Mouse (Mus musculus): ENCODE measurements around the gene Ccdc194. TPM values are rescaled to one million over a fixed set of nuclear protein-coding genes. Genes with fewer than 3 reads are reported as not detected.

Ccdc194 gene
- polyA plus RNA-seq (2017; shearing (Covaris generic)): not detected

DNA sequence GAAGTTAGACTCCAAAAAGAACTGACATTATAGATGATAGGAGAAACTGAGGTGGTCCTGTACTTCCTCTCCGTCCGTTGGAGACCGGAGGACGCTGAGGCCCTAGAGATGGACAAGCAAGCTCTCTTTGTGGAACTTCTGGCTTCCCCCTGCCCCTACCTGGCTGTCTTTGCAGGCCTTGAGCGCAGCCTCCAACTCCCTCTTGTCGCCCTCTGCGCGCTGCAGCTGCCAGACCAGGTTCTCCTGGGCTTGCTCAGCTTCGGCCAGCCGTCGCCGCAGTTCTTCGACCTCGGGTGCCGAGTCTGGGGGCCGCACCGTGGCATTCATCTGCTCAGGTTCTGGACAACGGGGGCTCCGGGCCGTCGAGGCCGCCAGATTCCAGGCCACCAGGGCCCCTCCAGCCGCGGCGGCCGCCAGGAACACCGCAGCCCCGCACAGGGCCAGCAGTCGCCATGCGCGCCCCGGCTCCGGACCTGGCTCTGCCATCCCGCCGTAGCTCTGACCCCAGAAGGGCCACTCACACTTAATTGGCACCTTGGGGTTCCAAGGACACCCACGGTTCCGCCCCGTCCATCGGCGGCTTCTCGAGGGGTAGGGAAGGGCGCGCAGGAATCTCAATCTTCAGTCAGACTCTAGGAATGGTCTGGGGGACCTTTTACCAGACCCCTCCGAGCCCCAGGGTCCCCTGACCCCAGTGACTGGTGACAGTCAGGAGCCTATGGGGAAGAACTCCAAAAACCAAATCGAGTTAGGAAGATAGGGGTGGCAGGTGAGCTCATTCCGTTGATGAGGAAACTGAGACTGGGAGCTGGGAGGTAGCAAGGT is at the start of gene Ccdc194:
Ccdc194 (minus strand) TSS at position 486 of the 825 bp plus-strand sequence.

DNA sequence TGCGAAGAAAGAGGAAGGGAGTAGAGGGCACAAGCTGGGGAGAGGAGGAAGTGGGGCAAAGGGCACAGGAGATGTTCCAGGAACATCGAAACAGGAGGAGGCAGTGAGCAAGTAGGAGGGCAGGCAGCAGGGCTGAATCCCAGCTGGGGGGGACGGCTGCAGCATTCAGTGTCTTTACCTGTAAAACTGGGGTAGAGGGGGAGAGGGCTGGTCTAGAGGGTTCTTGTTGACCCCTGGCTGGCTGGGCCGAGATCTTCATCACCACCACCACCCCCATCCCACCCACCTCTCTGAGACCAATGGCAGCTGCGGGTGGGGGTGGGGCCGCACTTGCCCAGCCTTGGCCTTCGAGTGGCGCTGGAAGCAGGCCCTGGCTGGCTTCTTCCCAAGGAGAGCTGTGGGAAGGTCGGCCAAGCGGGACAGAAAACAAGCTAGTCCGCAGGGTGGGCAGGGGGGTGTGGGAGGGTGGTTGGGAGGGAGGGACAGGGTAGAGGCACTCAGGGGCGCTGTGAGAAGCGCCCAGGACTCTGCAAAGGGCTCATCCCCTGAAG is 43.0 kb upstream of the Ccdc194 start, which contains the start of gene Slc27a1:
Slc27a1 (plus strand) TSS at position 496 of the 551 bp plus-strand sequence.

DNA sequence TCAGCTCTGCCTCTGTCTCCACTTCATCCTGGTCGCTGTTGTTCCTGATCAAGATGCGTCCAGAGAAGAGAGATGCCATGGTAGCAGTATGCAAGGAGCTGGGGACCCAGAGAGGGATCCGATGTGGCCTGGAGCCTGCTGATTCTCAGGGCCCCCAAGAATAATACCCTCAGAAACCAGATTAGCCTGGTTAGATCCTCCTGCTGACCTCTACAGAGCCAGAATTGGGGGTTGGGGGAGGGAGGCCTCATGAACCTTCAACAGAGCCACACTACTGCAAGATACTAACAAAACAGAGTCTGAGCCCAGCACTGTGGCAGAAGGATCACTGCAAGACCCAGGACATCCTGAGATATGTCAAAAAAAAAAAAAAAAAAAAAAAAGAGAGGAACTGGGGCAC is 41.0 kb upstream of the Ccdc194 start, which contains the start of gene Nxnl1:
Nxnl1 (minus strand) TSS at position 101 of the 400 bp plus-strand sequence.

DNA sequence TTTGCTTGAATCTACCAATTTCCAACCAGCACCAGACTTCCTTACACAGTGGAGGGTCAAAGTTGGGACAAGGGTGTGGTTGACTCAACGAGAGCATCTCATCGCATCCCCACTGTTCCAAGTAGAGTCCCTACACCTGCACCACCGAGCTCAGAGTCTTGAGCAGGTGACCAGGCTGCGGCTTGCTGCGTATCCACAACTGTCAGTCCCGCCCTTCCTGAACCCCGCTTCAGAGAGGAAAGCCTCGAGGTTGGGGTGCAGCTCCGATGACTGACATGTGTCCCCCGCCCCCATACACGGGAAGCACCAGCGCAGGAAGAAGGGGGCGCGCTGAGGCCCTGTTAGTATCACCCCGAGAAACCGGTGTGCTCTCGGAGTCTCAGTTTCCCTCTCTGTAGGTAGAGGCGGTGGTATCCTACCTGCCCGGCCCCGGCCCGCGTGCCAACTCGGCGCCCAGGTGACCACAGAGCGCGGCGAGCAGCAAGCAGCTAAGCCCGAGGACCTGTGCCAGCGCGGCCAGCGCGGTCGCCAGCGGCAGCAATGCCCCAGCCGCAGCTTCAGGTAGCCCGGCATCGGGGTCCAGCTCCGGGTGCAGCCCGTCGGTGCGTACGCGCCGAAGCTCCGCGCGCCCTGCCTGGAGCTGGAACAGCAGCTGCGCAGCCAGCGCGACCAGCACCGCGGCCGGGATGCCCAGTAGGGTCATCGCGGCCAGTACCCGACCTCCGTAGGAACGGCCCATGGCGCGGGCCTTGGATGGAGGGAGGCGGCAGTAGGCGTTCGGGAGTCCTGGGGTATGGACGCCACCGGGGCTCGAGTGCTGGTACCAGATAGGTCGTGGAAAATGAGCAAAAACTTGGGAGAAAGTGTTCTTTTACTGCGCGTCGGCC is 32.8 kb upstream of the Ccdc194 start, which contains the start of gene Tmem221:
Tmem221 (minus strand) TSS at position 801 of the 887 bp plus-strand sequence.

DNA sequence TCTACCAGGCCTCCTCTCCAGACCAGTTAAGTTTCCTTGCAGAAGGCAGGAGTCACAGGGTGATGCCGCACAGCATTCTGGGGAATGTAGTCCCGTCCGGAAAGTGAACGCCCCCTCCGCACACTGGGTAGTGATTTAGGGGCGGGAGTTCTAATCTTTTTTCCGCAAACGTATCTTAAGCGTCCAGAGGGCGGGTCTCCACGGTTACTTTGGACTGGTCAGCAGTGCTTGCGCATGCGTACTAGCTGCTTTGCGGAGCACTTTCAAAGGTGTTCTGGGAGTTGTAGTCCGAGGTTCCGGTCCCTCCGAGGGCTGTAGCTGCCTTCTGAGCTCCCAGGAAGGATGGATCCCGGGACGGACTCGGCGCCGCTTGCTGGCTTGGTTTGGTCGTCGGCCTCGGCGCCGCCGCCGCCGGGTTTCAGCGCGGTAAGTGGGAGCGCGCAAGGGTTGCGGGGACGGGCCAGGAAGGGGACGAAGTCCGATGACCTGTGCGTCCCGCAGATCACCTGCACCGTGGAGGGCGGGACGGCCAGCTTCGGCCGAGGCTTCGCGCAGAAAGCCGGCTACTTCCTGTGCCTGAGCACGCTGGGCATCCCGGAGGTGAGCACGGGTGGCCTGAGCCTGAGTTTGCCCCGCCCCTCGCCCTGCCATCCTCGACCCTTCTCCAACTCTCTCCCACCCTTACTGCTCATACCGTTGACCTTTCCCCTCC is 17.3 kb upstream of the Ccdc194 start, which contains the start of gene Mvb12a:
Mvb12a (plus strand) TSS at position 291 of the 712 bp plus-strand sequence.

DNA sequence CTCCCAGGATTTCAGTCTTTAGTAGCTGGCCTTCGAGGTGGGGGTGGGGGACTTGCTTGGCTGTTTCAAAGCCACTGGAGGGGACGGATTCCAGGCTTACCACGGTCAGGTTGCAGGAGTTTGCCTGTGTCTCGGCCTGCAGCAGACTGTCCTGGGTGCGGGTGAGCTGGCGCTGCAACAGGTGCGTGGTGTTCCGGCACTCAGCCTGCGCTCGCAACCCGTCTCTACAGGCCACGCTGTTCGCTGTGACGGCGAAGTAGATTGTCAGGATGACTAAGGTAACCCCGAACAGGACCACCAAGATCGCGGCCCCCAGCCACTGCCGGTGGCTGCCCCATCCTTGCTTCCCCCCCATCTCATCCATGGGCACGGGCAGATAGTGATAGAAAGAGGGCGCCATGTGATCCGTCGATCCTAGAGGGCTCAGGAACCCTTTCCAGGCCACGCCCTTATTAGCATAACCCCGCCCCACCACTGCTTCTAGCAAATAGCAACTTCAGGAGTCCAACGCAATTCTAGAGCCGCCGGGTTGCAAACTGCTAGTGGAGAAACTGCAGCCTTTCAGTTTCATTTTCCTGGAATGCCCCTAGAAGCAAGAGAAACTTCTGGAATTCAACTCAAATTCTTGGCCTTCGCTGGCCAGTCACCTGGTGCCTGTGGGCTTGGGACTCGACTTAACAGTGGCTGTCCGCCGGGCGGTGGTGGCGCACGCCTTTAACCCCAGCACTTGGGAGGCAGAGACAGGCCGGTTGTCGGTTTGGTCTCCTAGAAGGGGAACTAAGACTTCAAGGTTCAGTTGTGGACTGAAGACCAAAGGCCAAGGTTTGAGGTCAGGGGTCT is 11.7 kb upstream of the Ccdc194 start, which contains the start of gene Bst2:
Bst2 (minus strand) TSS at position 429 of the 840 bp plus-strand sequence.

DNA sequence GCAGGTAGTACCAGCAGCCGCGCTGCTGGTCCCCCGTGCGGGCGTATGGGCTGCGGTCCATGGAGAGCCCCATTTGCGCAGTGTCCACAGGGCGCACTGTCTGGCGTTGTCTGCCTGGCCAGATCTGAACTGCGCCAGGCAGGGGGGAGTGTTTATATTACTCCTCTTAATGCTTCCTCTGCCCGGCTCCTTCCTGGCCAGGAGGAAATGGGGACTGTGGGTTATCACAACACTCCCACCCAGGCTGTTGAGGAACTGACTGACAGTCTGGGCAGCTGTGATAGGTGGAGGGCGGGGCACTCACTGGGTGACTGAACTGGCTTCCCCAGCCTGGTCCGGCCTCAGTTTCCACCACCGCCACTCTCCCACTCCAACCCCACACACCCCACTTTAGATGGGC is 13.9 kb downstream of the Ccdc194 start, which contains the start of gene Plvap:
Plvap (minus strand) TSS at position 109 of the 400 bp plus-strand sequence.

DNA sequence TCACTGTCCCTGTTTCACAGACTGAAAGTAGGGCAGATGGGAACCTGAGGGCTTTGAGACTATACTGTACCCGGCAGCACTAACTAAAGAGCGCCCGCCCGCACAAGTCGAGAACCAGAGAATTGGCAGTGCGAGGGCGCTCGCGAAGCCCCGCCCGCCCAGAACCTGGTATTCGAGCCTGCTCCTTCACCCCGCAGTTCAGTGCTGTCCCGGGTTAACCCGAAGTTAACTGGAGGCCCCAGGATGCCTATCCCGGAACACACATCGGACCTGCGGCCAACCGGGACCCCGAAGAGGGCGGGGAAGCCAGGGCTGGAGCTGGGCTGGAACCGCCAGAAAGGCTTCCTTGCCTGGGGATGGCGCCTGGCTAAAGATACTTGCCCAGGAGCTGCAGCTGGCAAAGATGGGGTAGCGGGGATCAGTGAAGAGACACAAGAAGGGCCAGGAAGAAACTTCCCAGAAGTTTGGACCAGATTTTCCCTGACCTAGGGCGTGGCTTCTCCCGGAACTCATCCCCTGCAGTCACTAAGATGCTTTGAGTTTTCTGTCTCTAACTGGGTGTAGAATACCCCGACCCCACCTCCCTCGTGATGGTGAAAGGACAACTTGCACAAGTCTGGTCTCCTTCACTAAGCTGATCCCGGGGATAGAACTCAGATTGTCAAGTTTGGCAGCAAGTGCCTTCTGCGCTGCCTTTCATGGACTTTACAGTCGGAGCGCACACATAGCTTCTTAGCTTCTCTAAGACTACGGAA is 37.6 kb downstream of the Ccdc194 start, which contains the start of gene Gtpbp3:
Gtpbp3 (plus strand) TSS at position 413 of the 755 bp plus-strand sequence.

DNA sequence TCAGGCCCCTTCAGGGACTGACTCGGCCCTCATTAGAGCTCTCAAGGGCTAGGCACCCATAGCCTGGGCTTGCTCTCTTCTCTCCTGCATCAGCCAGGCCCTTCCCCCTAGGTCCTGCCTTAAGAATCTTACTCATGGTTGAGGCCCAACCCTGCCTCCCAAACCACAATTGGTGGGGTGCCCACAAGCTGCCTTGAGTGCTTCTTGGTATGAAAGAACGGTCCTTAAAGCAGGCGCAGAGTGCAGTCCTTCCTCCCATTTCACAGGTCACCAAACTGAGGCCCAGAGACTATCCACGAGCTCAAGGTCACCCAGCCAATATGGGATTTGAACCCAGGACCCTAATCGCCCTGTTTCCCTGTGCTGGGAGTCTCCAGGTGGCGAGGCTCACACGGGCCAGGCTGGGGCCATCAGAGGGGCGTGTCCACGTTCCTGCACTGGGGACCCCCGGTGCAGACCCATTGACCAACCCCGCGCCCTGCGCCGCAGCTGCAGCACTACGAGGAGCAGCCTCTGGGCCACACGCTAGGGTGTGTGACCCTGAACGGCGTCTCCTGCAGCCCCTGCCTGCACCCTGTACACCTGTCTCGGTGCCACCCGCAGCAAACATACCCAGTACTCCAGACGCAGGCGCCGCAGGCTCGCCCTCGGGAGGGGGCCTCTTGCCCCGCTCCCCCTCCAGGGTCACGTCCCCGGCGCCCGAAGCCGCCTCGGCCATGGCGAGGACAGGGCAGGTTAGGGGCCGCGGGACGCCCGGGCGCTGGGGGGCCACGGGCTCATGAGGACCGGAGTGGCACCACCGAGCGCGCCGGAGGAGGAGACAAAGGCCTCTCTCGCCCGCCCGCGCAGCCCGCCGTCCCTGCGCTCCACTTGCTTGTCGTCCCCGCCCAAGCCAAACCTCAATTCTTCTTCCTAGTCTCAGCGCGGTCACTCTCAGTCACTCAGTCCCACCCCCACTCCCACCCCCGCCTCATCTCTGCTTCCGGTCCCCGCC is 40.1 kb downstream of the Ccdc194 start, which contains the start of gene Ano8:
Ano8 (minus strand) TSS at position 822 of the 994 bp plus-strand sequence.

Other genes with a start within 250 kb of the Ccdc194 start
- 167 TPM for gene Use1, start 158.9 kb downstream of the Ccdc194 start, polyA plus RNA-seq (2017; shearing (Covaris generic))
- 5.9 TPM for gene Ocel1, start 154.4 kb downstream of the Ccdc194 start, polyA plus RNA-seq (2017; shearing (Covaris generic))
- 0.31 TPM for gene Nr2f6, start 143.8 kb downstream of the Ccdc194 start, polyA plus RNA-seq (2017; shearing (Covaris generic))
- gene Ushbp1, start 129.9 kb downstream of the Ccdc194 start, polyA plus RNA-seq (2017; shearing (Covaris generic)): 0.06 TPM
- gene Babam1, start 128.8 kb downstream of the Ccdc194 start, polyA plus RNA-seq (2017; shearing (Covaris generic)): 124 TPM
- 2.1 TPM for gene Ankle1, start 119.7 kb downstream of the Ccdc194 start, polyA plus RNA-seq (2017; shearing (Covaris generic))
- 96.5 TPM for gene Abhd8, start 62.1 kb downstream of the Ccdc194 start, polyA plus RNA-seq (2017; shearing (Covaris generic))
- 99.9 TPM for gene Mrpl34, start 60.8 kb downstream of the Ccdc194 start, polyA plus RNA-seq (2017; shearing (Covaris generic))
- gene Dda1, start 56.5 kb downstream of the Ccdc194 start, polyA plus RNA-seq (2017; shearing (Covaris generic)): 70.3 TPM
- 0.12 TPM for gene Ano8, start 39.7 kb downstream of the Ccdc194 start, polyA plus RNA-seq (2017; shearing (Covaris generic))
- 6.3 TPM for gene Gtpbp3, start 37.6 kb downstream of the Ccdc194 start, polyA plus RNA-seq (2017; shearing (Covaris generic))
- gene Plvap, start 14.0 kb downstream of the Ccdc194 start, polyA plus RNA-seq (2017; shearing (Covaris generic)): 0.23 TPM
- 203 TPM for gene Bst2, start 11.7 kb upstream of the Ccdc194 start, polyA plus RNA-seq (2017; shearing (Covaris generic))
- 102 TPM for gene Mvb12a, start 17.2 kb upstream of the Ccdc194 start, polyA plus RNA-seq (2017; shearing (Covaris generic))
- 0.39 TPM for gene Tmem221, start 33.2 kb upstream of the Ccdc194 start, polyA plus RNA-seq (2017; shearing (Covaris generic))
- gene Nxnl1, start 40.9 kb upstream of the Ccdc194 start, polyA plus RNA-seq (2017; shearing (Covaris generic)): 0.16 TPM
- gene Slc27a1, start 43.2 kb upstream of the Ccdc194 start, polyA plus RNA-seq (2017; shearing (Covaris generic)): 11.9 TPM
- gene Pgls, start 66.5 kb upstream of the Ccdc194 start, polyA plus RNA-seq (2017; shearing (Covaris generic)): 26.4 TPM
- 7.1 TPM for gene Fam129c, start 71.9 kb upstream of the Ccdc194 start, polyA plus RNA-seq (2017; shearing (Covaris generic))
- gene Colgalt1, start 85.3 kb upstream of the Ccdc194 start, polyA plus RNA-seq (2017; shearing (Covaris generic)): 3.7 TPM
- 0.46 TPM for gene Unc13a, start 146.0 kb upstream of the Ccdc194 start, polyA plus RNA-seq (2017; shearing (Covaris generic))
- 171 TPM for gene Jak3, start 150.6 kb upstream of the Ccdc194 start, polyA plus RNA-seq (2017; shearing (Covaris generic))
- 24.7 TPM for gene Insl3, start 163.5 kb upstream of the Ccdc194 start, polyA plus RNA-seq (2017; shearing (Covaris generic))
- 5.7 TPM for gene B3gnt3, start 176.1 kb upstream of the Ccdc194 start, polyA plus RNA-seq (2017; shearing (Covaris generic))
- gene Fcho1, start 200.0 kb upstream of the Ccdc194 start, polyA plus RNA-seq (2017; shearing (Covaris generic)): 291 TPM

Data from activated CD4-positive, CD25-positive, alpha-beta regulatory T cell, adult 9 weeks (primary cell).